In genomic region chr14:21674471-21674870, GRCm38 (mm10) we compare ENCODE assay signal across 21 mouse cellular contexts. TPM values are rescaled to one million over a fixed set of nuclear protein-coding genes. Genes with fewer than 3 reads are reported as not detected.
DNase-seq lines count a peak whose midpoint lies in the region; ATAC-seq and TF ChIP-seq lines count a peak whose summit lies in the region.
"Had no signal": no experiment of that assay in that cellular context is flagged by ENCODE, and none has a peak within 500 bp of the region (broad histone marks: within the 10 kb centered on the region; RNA-seq: fewer than 3 reads in every experiment).

No protein-coding gene starts in this region.

- DNase-seq in lung, postnatal 0 days (ENCODE audit: low spot score): no peak
- no peak for DNase-seq in lung, adult 18-20 months
- peak; percentile 56 for DNase-seq in embryonic facial prominence, embryonic 14.5 days (ENCODE audit: low spot score)
- no peak for DNase-seq in MN1 (ENCODE audit: low spot score)
- DNase-seq in cerebellum, adult 8-10 months: no peak
- DNase-seq: adrenal gland, postnatal 14 days; cerebellum, adult 2 months; heart, adult 18-20 months; kidney, postnatal 25 days; layer of hippocampus, adult 9-11 months; liver, postnatal 0 days; thymus, postnatal 25 days had no signal

- WGBS in intestine, postnatal 0 days: 59% methylated on average over 5 of the region's 5 CpGs
- 60% methylated on average over 5 of the region's 5 CpGs for WGBS in intestine, embryonic 15.5 days
- WGBS in lung, postnatal 0 days: 34% methylated on average over 5 of the region's 5 CpGs
- WGBS in embryonic facial prominence, embryonic 14.5 days: 54% methylated on average over 5 of the region's 5 CpGs
- 17% methylated on average over 5 of the region's 5 CpGs for WGBS in limb, embryonic 12.5 days

- no peaks in the 10 kb centered on the region for H3K9me3 ChIP-seq in intestine, postnatal 0 days (ENCODE audit: control insufficient read depth)
- no peaks in the 10 kb centered on the region for H3K9me3 ChIP-seq in intestine, embryonic 15.5 days
- no peaks in the 10 kb centered on the region for H3K9me3 ChIP-seq in lung, postnatal 0 days (ENCODE audit: low read length)
- H3K9me3 ChIP-seq in embryonic facial prominence, embryonic 14.5 days (ENCODE audit: control insufficient read depth, low read length): no peaks in the 10 kb centered on the region
- H3K9me3 ChIP-seq in limb, embryonic 12.5 days: no peaks in the 10 kb centered on the region
- H3K9me3 ChIP-seq: forebrain, embryonic 12.5 days; hindbrain, embryonic 10.5 days; neural tube, embryonic 12.5 days had no signal

- H3K27ac ChIP-seq in intestine, postnatal 0 days (ENCODE audit: low read depth, low read length): no peak overlapping the region
- no peak overlapping the region for H3K27ac ChIP-seq in intestine, embryonic 15.5 days
- H3K27ac ChIP-seq in lung, postnatal 0 days (ENCODE audit: low read length): no peak overlapping the region
- peak overlapping the region; percentile 59 for H3K27ac ChIP-seq in embryonic facial prominence, embryonic 14.5 days (replicated peaks; ENCODE audit: low read depth, low read length)
- peak overlapping the region; percentile 87 for H3K27ac ChIP-seq in limb, embryonic 12.5 days
- H3K27ac ChIP-seq: forebrain, embryonic 12.5 days; hindbrain, embryonic 10.5 days; neural tube, embryonic 12.5 days had no signal

- H3K9ac ChIP-seq in intestine, postnatal 0 days (ENCODE audit: low read depth, low read length): no peak overlapping the region
- no peak overlapping the region for H3K9ac ChIP-seq in intestine, embryonic 15.5 days
- no peak overlapping the region for H3K9ac ChIP-seq in lung, postnatal 0 days (replicated peaks; ENCODE audit: low read depth)
- no peak overlapping the region for H3K9ac ChIP-seq in embryonic facial prominence, embryonic 14.5 days (ENCODE audit: low read depth, low read length)
- H3K9ac ChIP-seq in limb, embryonic 12.5 days (replicated peaks): no peak overlapping the region
- H3K9ac ChIP-seq: forebrain, embryonic 12.5 days; liver, postnatal 0 days; neural tube, embryonic 12.5 days had no signal

- no peaks in the 10 kb centered on the region for H3K27me3 ChIP-seq in intestine, postnatal 0 days (replicated peaks; ENCODE audit: control insufficient read depth, insufficient read depth, low read length)
- no peaks in the 10 kb centered on the region for H3K27me3 ChIP-seq in intestine, embryonic 15.5 days (replicated peaks)
- no peaks in the 10 kb centered on the region for H3K27me3 ChIP-seq in lung, postnatal 0 days (replicated peaks; ENCODE audit: insufficient read depth, low read length)
- H3K27me3 ChIP-seq in embryonic facial prominence, embryonic 14.5 days (replicated peaks; ENCODE audit: control insufficient read depth, insufficient read depth, low read length): no peaks in the 10 kb centered on the region
- H3K27me3 ChIP-seq in limb, embryonic 12.5 days: no peaks in the 10 kb centered on the region
- H3K27me3 ChIP-seq: forebrain, embryonic 12.5 days; neural tube, embryonic 12.5 days; Patski had no signal

- no peak overlapping the region for H3K4me2 ChIP-seq in intestine, postnatal 0 days (replicated peaks; ENCODE audit: low read depth)
- no peak overlapping the region for H3K4me2 ChIP-seq in intestine, embryonic 15.5 days (replicated peaks)
- H3K4me2 ChIP-seq in lung, postnatal 0 days (replicated peaks; ENCODE audit: low read depth, low read length): no peak overlapping the region
- H3K4me2 ChIP-seq in embryonic facial prominence, embryonic 14.5 days (ENCODE audit: low read depth, low read length): no peak overlapping the region
- no peak overlapping the region for H3K4me2 ChIP-seq in limb, embryonic 12.5 days
- H3K4me2 ChIP-seq: forebrain, embryonic 12.5 days; neural tube, embryonic 12.5 days had no signal

- H3K36me3 ChIP-seq in intestine, postnatal 0 days (ENCODE audit: control insufficient read depth, insufficient read depth): peaks cover 13% of the 10 kb centered on the region
- 0 out of 2 replicates have a peak, but pooled peaks cover 7% of the 10 kb centered on the region for H3K36me3 ChIP-seq in intestine, embryonic 15.5 days
- 0 out of 2 replicates have a peak, but pooled peaks cover 3% of the 10 kb centered on the region for H3K36me3 ChIP-seq in lung, postnatal 0 days (ENCODE audit: insufficient read depth, low read length)
- H3K36me3 ChIP-seq in embryonic facial prominence, embryonic 14.5 days (ENCODE audit: control insufficient read depth, insufficient read depth, low read length): peaks cover 23% of the 10 kb centered on the region
- H3K36me3 ChIP-seq in limb, embryonic 12.5 days: peaks cover 18% of the 10 kb centered on the region

- ATAC-seq in intestine, postnatal 0 days: no peak
- no peak for ATAC-seq in intestine, embryonic 15.5 days
- ATAC-seq in lung, postnatal 0 days: no peak
- ATAC-seq in embryonic facial prominence, embryonic 14.5 days (ENCODE audit: low read depth): no peak
- peak; percentile 65 for ATAC-seq in limb, embryonic 12.5 days (ENCODE audit: insufficient number of reproducible peaks, insufficient read depth, low FRiP score, low TSS enrichment, low read depth)
- ATAC-seq: activated CD4-positive, CD25-positive, alpha-beta regulatory T cell, adult 4 months; inflammation-experienced regulatory T-cells, adult 6 months; liver, postnatal 0 days; Patski had no signal

- no peaks in the 10 kb centered on the region for H3K4me1 ChIP-seq in intestine, postnatal 0 days (replicated peaks; ENCODE audit: control insufficient read depth, insufficient read depth, low read length)
- peaks cover 2% of the 10 kb centered on the region for H3K4me1 ChIP-seq in intestine, embryonic 15.5 days (replicated peaks)
- H3K4me1 ChIP-seq in lung, postnatal 0 days (ENCODE audit: insufficient read depth, low read depth, low read length): no peaks in the 10 kb centered on the region
- peaks cover 30% of the 10 kb centered on the region for H3K4me1 ChIP-seq in embryonic facial prominence, embryonic 14.5 days (ENCODE audit: control insufficient read depth, insufficient read depth, low read length)
- peaks cover 64% of the 10 kb centered on the region for H3K4me1 ChIP-seq in limb, embryonic 12.5 days (replicated peaks)

- peak; percentile 20; the same call in 1 of the 2 replicates for TF ChIP-seq CTCF in intestine, postnatal 0 days (IDR thresholded peaks at IDR 0.05; ENCODE audit: low read depth)
- peak; percentile 36; the same call in 1 of the 2 replicates for TF ChIP-seq CTCF in lung, postnatal 0 days (IDR thresholded peaks at IDR 0.05)

- H3K4me3 ChIP-seq in intestine, postnatal 0 days (ENCODE audit: low read depth, low read length): no peak overlapping the region
- H3K4me3 ChIP-seq in intestine, embryonic 15.5 days (replicated peaks): no peak overlapping the region
- no peak overlapping the region for H3K4me3 ChIP-seq in lung, postnatal 0 days (ENCODE audit: low read depth, low read length)
- H3K4me3 ChIP-seq in embryonic facial prominence, embryonic 14.5 days (ENCODE audit: low read depth, low read length): no peak overlapping the region
- no peak overlapping the region for H3K4me3 ChIP-seq in limb, embryonic 12.5 days (replicated peaks)
- H3K4me3 ChIP-seq: forebrain, embryonic 12.5 days; hindbrain, embryonic 10.5 days; neural tube, embryonic 12.5 days had no signal

- TF ChIP-seq EP300 in lung, postnatal 0 days (IDR thresholded peaks at IDR 0.05): no peak

RNA-seq across cellular contexts. Expression of gene Dupd1, which starts 39.9 kb away (rescaled TPM):
- polyA plus RNA-seq in intestine, postnatal 0 days (2015; fragmentation: Nextera tagmentation; extraction: Ambion mirVana): not detected in 2 replicates
- polyA plus RNA-seq in intestine, embryonic 15.5 days (2015; fragmentation: Nextera tagmentation; extraction: Ambion mirVana): not detected in 2 replicates
- polyA plus RNA-seq in lung, postnatal 0 days (2015; fragmentation: Nextera tagmentation; extraction: Ambion mirVana): 0.16 and 0.24 TPM in 2 replicates
- polyA plus RNA-seq in embryonic facial prominence, embryonic 14.5 days (2014; fragmentation: Nextera tagmentation; extraction: Ambion mirVana): 0.55 and 0.95 TPM in 2 replicates
- 0.44 and 0.49 TPM in 2 replicates for polyA plus RNA-seq in limb, embryonic 12.5 days (2016; fragmentation: Nextera tagmentation; extraction: Ambion mirVana)
- polyA plus RNA-seq: activated CD4-positive, CD25-positive, alpha-beta regulatory T cell, adult 4 months; cerebellum, adult 2 months; forebrain, embryonic 12.5 days; inflammation-experienced regulatory T-cells, adult 6 months; liver, postnatal 0 days; neural tube, embryonic 12.5 days; Patski had no signal

Comparison
In these comparisons a context has a peak if more than half of its experiments do, and no peak if none do; other contexts are left out.
1. H3K27ac ChIP-seq: peak in embryonic facial prominence, embryonic 14.5 days (single experiment) and limb, embryonic 12.5 days (single experiment); none in intestine, postnatal 0 days (single experiment), intestine, embryonic 15.5 days (single experiment) and lung, postnatal 0 days (single experiment).